ENCODE assay signal across 9 mouse cellular contexts in the genomic region with DNA sequence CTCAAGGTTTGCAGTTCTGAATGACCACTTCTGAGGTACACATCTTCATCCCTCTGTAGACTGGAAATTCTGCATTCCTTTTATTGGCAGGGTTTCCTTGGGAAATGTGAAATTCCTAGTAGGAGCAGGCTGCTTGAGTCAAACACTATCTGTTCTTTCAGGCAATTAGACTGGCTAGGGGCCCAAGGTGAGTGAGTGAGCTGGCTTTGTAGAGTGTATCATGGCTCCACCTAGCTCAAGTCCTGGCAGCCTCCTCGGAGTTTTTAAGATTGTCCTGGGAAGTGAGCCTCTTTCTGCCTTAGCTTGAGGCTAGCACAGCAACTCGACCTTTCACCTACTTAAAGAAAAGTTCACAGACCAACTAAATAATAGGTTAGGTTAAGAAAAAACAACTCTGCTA. TPM values are rescaled to one million over a fixed set of nuclear protein-coding genes. Genes with fewer than 3 reads are reported as not detected.
DNase-seq lines count a peak whose midpoint lies in the region; ATAC-seq and TF ChIP-seq lines count a peak whose summit lies in the region.
"Had no signal": no experiment of that assay in that cellular context is flagged by ENCODE, and none has a peak within 500 bp of the region (broad histone marks: within the 10 kb centered on the region; RNA-seq: fewer than 3 reads in every experiment).

No protein-coding gene starts in this region.

- no peak for TF ChIP-seq CTCF in heart, postnatal 0 days (IDR thresholded peaks at IDR 0.05; ENCODE audit: low read depth)
- peak; percentile 41 for TF ChIP-seq CTCF in stomach, postnatal 0 days (IDR thresholded peaks at IDR 0.05; ENCODE audit: low read depth)

- DNase-seq in forebrain, embryonic 10.5 days (ENCODE audit: extremely low spot score, low spot score): no peak
- DNase-seq in adrenal gland, adult 8-10 months: peak; percentile 65
- peak; percentile 13 for DNase-seq in heart, postnatal 0 days (ENCODE audit: low spot score)
- peak; percentile 54 for DNase-seq in stomach, postnatal 0 days (ENCODE audit: low spot score)
- DNase-seq in liver, embryonic 11.5 days (ENCODE audit: low spot score): no peak
- no peak for DNase-seq in layer of hippocampus, postnatal 10 days (ENCODE audit: low spot score in 2 of 2)

- H3K27me3 ChIP-seq in forebrain, embryonic 10.5 days (ENCODE audit: poor library complexity, severe bottlenecking): no peaks in the 10 kb centered on the region
- no peaks in the 10 kb centered on the region for H3K27me3 ChIP-seq in forebrain, embryonic 16.5 days (replicated peaks; ENCODE audit: control insufficient read depth, insufficient read depth, low read length)
- no peaks in the 10 kb centered on the region for H3K27me3 ChIP-seq in heart, postnatal 0 days (ENCODE audit: control insufficient read depth, insufficient read depth, low read length)
- H3K27me3 ChIP-seq in limb, embryonic 12.5 days: no peaks in the 10 kb centered on the region
- no peaks in the 10 kb centered on the region for H3K27me3 ChIP-seq in stomach, postnatal 0 days (ENCODE audit: control insufficient read depth, insufficient read depth, low read length)
- no peaks in the 10 kb centered on the region for H3K27me3 ChIP-seq in liver, embryonic 11.5 days (replicated peaks; ENCODE audit: control insufficient read depth, insufficient read depth, low read length)
- H3K27me3 ChIP-seq: CH12.LX had no signal

- no peak overlapping the region for H3K4me2 ChIP-seq in forebrain, embryonic 16.5 days (ENCODE audit: low read length)
- H3K4me2 ChIP-seq in heart, postnatal 0 days (ENCODE audit: low read depth, low read length): no peak overlapping the region
- no peak overlapping the region for H3K4me2 ChIP-seq in limb, embryonic 12.5 days
- H3K4me2 ChIP-seq in stomach, postnatal 0 days (replicated peaks; ENCODE audit: low read depth): 0 out of 2 replicates have a peak overlapping the region, but pooled peaks have one; percentile 23
- H3K4me2 ChIP-seq in liver, embryonic 11.5 days: no peak overlapping the region

- H3K9me3 ChIP-seq in forebrain, embryonic 10.5 days: no peaks in the 10 kb centered on the region
- H3K9me3 ChIP-seq in forebrain, embryonic 16.5 days (ENCODE audit: control insufficient read depth, low read length): no peaks in the 10 kb centered on the region
- no peaks in the 10 kb centered on the region for H3K9me3 ChIP-seq in heart, postnatal 0 days (replicated peaks; ENCODE audit: control insufficient read depth, low read length)
- no peaks in the 10 kb centered on the region for H3K9me3 ChIP-seq in limb, embryonic 12.5 days
- H3K9me3 ChIP-seq in stomach, postnatal 0 days (ENCODE audit: control insufficient read depth, low read length): no peaks in the 10 kb centered on the region
- no peaks in the 10 kb centered on the region for H3K9me3 ChIP-seq in liver, embryonic 11.5 days (ENCODE audit: control insufficient read depth, low read length)

- no peaks in the 10 kb centered on the region for H3K36me3 ChIP-seq in forebrain, embryonic 10.5 days (replicated peaks)
- H3K36me3 ChIP-seq in forebrain, embryonic 16.5 days (ENCODE audit: control insufficient read depth, insufficient read depth): no peaks in the 10 kb centered on the region
- no peaks in the 10 kb centered on the region for H3K36me3 ChIP-seq in heart, postnatal 0 days (replicated peaks; ENCODE audit: control insufficient read depth, insufficient read depth, low read length)
- H3K36me3 ChIP-seq in limb, embryonic 12.5 days: no peaks in the 10 kb centered on the region
- no peaks in the 10 kb centered on the region for H3K36me3 ChIP-seq in stomach, postnatal 0 days (ENCODE audit: control insufficient read depth, insufficient read depth, low read length)
- H3K36me3 ChIP-seq in liver, embryonic 11.5 days (ENCODE audit: control insufficient read depth, insufficient read depth, low read length): no peaks in the 10 kb centered on the region

- peak overlapping the region; percentile 99 for H3K27ac ChIP-seq in forebrain, embryonic 10.5 days
- H3K27ac ChIP-seq in forebrain, embryonic 16.5 days (ENCODE audit: low read length): no peak overlapping the region
- peak overlapping the region; percentile 76 for H3K27ac ChIP-seq in heart, postnatal 0 days (ENCODE audit: low read depth)
- peak overlapping the region; percentile 98 for H3K27ac ChIP-seq in limb, embryonic 12.5 days
- peak overlapping the region; percentile 24 for H3K27ac ChIP-seq in stomach, postnatal 0 days (replicated peaks)
- H3K27ac ChIP-seq in liver, embryonic 11.5 days (ENCODE audit: low read depth, low read length): no peak overlapping the region

- WGBS in forebrain, embryonic 10.5 days: 7% methylated on average over 2 of the region's 2 CpGs
- WGBS in forebrain, embryonic 16.5 days: 18% methylated on average over 2 of the region's 2 CpGs
- WGBS in heart, postnatal 0 days: 17% methylated on average over 2 of the region's 2 CpGs
- WGBS in limb, embryonic 12.5 days: 10% methylated on average over 2 of the region's 2 CpGs
- 17% methylated on average over 2 of the region's 2 CpGs for WGBS in stomach, postnatal 0 days
- 34% methylated on average over 2 of the region's 2 CpGs for WGBS in liver, embryonic 11.5 days

- H3K4me1 ChIP-seq in forebrain, embryonic 10.5 days: peaks cover 51% of the 10 kb centered on the region
- H3K4me1 ChIP-seq in forebrain, embryonic 16.5 days (replicated peaks; ENCODE audit: control insufficient read depth, insufficient read depth, low read length): peaks cover 29% of the 10 kb centered on the region
- peaks cover 19% of the 10 kb centered on the region for H3K4me1 ChIP-seq in heart, postnatal 0 days (ENCODE audit: control insufficient read depth, insufficient read depth)
- peaks cover 41% of the 10 kb centered on the region for H3K4me1 ChIP-seq in limb, embryonic 12.5 days (replicated peaks)
- H3K4me1 ChIP-seq in stomach, postnatal 0 days (replicated peaks; ENCODE audit: control insufficient read depth, insufficient read depth): 0 out of 2 replicates have a peak, but pooled peaks cover 3% of the 10 kb centered on the region
- peaks cover 15% of the 10 kb centered on the region for H3K4me1 ChIP-seq in liver, embryonic 11.5 days (replicated peaks; ENCODE audit: control insufficient read depth, insufficient read depth, low read length)

- no peak overlapping the region for H3K9ac ChIP-seq in forebrain, embryonic 16.5 days (replicated peaks; ENCODE audit: low read depth, low read length)
- H3K9ac ChIP-seq in heart, postnatal 0 days (replicated peaks; ENCODE audit: low read depth, low read length): no peak overlapping the region
- H3K9ac ChIP-seq in limb, embryonic 12.5 days (replicated peaks): no peak overlapping the region
- H3K9ac ChIP-seq in stomach, postnatal 0 days (ENCODE audit: low read length): no peak overlapping the region
- no peak overlapping the region for H3K9ac ChIP-seq in liver, embryonic 11.5 days (ENCODE audit: low read depth, low read length)

- no peak overlapping the region for H3K4me3 ChIP-seq in forebrain, embryonic 10.5 days
- no peak overlapping the region for H3K4me3 ChIP-seq in forebrain, embryonic 16.5 days (replicated peaks; ENCODE audit: low read length)
- no peak overlapping the region for H3K4me3 ChIP-seq in heart, postnatal 0 days (ENCODE audit: low read depth, low read length)
- no peak overlapping the region for H3K4me3 ChIP-seq in limb, embryonic 12.5 days (replicated peaks)
- H3K4me3 ChIP-seq in stomach, postnatal 0 days (ENCODE audit: low read depth, low read length): no peak overlapping the region
- H3K4me3 ChIP-seq in liver, embryonic 11.5 days (ENCODE audit: low read depth, low read length): no peak overlapping the region

- no peak for TF ChIP-seq EP300 in heart, postnatal 0 days (IDR thresholded peaks at IDR 0.05; ENCODE audit: low read depth)
- no peak for TF ChIP-seq EP300 in stomach, postnatal 0 days (optimal IDR thresholded peaks at IDR 0.05)

- ATAC-seq in forebrain, embryonic 16.5 days: no peak
- no peak for ATAC-seq in heart, postnatal 0 days (ENCODE audit: insufficient read depth, low read depth)
- ATAC-seq in limb, embryonic 12.5 days (ENCODE audit: insufficient number of reproducible peaks, insufficient read depth, low FRiP score, low TSS enrichment, low read depth): no peak
- 0 out of 2 replicates have a peak, but pooled peaks have one; percentile 15 for ATAC-seq in stomach, postnatal 0 days (ENCODE audit: low FRiP score, low TSS enrichment)
- ATAC-seq in liver, embryonic 11.5 days (replicated peaks; ENCODE audit: low FRiP score): no peak

RNA-seq across cellular contexts. Expression of a gene that starts 1.2 kb away (rescaled TPM):
- polyA plus RNA-seq in forebrain, embryonic 10.5 days (2016; fragmentation: Nextera tagmentation; extraction: Ambion mirVana): 83.5 and 88.8 TPM in 2 replicates
- polyA plus RNA-seq in forebrain, embryonic 16.5 days (2015; fragmentation: Nextera tagmentation; extraction: Ambion mirVana): 87.6 and 91.3 TPM in 2 replicates
- 10 to 100 TPM; 28.5 to 36.8 (median 34.4) TPM for total RNA-seq in adrenal gland, adult 8-10 months (2022)
- 66.2 and 117 TPM in 2 replicates for total RNA-seq in heart, postnatal 0 days (2014; rRNA removed; ENCODE audit: low replicate concordance)
- 42.8 and 47.5 TPM in 2 replicates for polyA plus RNA-seq in heart, postnatal 0 days (2015; fragmentation: Nextera tagmentation; extraction: Ambion mirVana)
- polyA plus RNA-seq in limb, embryonic 12.5 days (2016; fragmentation: Nextera tagmentation; extraction: Ambion mirVana): 78.8 and 88.2 TPM in 2 replicates
- polyA plus RNA-seq in stomach, postnatal 0 days (2015; fragmentation: Nextera tagmentation; extraction: Ambion mirVana): 36.9 and 37.7 TPM in 2 replicates
- 45.3 and 54.7 TPM in 2 replicates for polyA plus RNA-seq in liver, embryonic 11.5 days (2014; fragmentation: Nextera tagmentation; extraction: Ambion mirVana)
- total RNA-seq in layer of hippocampus, postnatal 10 days (2021): 100 to 1,000 TPM; 134 to 144 TPM

RNA-seq across cellular contexts. Expression of a gene that starts 1.4 kb away (rescaled TPM):
- 4.0 and 4.1 TPM in 2 replicates for polyA plus RNA-seq in forebrain, embryonic 10.5 days (2016; fragmentation: Nextera tagmentation; extraction: Ambion mirVana)
- polyA plus RNA-seq in forebrain, embryonic 16.5 days (2015; fragmentation: Nextera tagmentation; extraction: Ambion mirVana): 2.2 and 2.4 TPM in 2 replicates
- 1 to 10 TPM; 4.0 to 8.7 (median 5.4) TPM for total RNA-seq in adrenal gland, adult 8-10 months (2022)
- total RNA-seq in heart, postnatal 0 days (2014; rRNA removed; ENCODE audit: low replicate concordance): 2.3 and 5.4 TPM in 2 replicates
- polyA plus RNA-seq in heart, postnatal 0 days (2015; fragmentation: Nextera tagmentation; extraction: Ambion mirVana): 0.74 and 0.94 TPM in 2 replicates
- polyA plus RNA-seq in limb, embryonic 12.5 days (2016; fragmentation: Nextera tagmentation; extraction: Ambion mirVana): 4.1 and 5.0 TPM in 2 replicates
- 1.3 TPM in 2 replicates for polyA plus RNA-seq in stomach, postnatal 0 days (2015; fragmentation: Nextera tagmentation; extraction: Ambion mirVana)
- 2.4 and 2.8 TPM in 2 replicates for polyA plus RNA-seq in liver, embryonic 11.5 days (2014; fragmentation: Nextera tagmentation; extraction: Ambion mirVana)
- total RNA-seq in layer of hippocampus, postnatal 10 days (2021): 10 to 100 TPM; 17.0 to 18.2 TPM

Comparison
In these comparisons a context has a peak if more than half of its experiments do, and no peak if none do; other contexts are left out.
1. H3K27ac ChIP-seq: peak in forebrain, embryonic 10.5 days (single experiment), heart, postnatal 0 days (single experiment), limb, embryonic 12.5 days (single experiment) and stomach, postnatal 0 days (single experiment); none in forebrain, embryonic 16.5 days (single experiment) and liver, embryonic 11.5 days (single experiment).
2. DNase-seq: peak in adrenal gland, adult 8-10 months (single experiment), heart, postnatal 0 days (single experiment) and stomach, postnatal 0 days (single experiment); none in forebrain, embryonic 10.5 days (single experiment), liver, embryonic 11.5 days (single experiment) and layer of hippocampus, postnatal 10 days (0 of 2).